Mouse (Mus musculus): ENCODE measurements around the gene Taf4.
A peak's percentile ranks its signal among the peaks of the same experiment; 100 is the strongest.

The Taf4 gene

GRCm38 (mm10) chr2:179982715-179983114 is 6.3 kb upstream of the Taf4 start:
- no peak for DNase-seq (ENCODE audit: inconsistent ontology term)

- no peak for DNase-seq (ENCODE audit: inconsistent ontology term)
These were observed 4.2 kb upstream of the Taf4 start for GRCm38 (mm10) chr2:179980616-179981015.

GRCm38 (mm10) chr2:179979836-179980235 is 3.4 kb upstream of the Taf4 start:
- DNase-seq (ENCODE audit: inconsistent ontology term) = peak; percentile 92

GRCm38 (mm10) chr2:179978250-179978649 is 1.8 kb upstream of the Taf4 start:
- no peak for DNase-seq (ENCODE audit: inconsistent ontology term)

- no peak for DNase-seq (ENCODE audit: inconsistent ontology term)
These were observed 1.0 kb upstream of the Taf4 start for GRCm38 (mm10) chr2:179977344-179978025.

GRCm38 (mm10) chr2:179976295-179976627 is 185 bp downstream of the Taf4 start:
- DNase-seq (ENCODE audit: inconsistent ontology term) = no peak

GRCm38 (mm10) chr2:179975851-179976250 is 595 bp downstream of the Taf4 start:
- no peak for DNase-seq (ENCODE audit: inconsistent ontology term)

GRCm38 (mm10) chr2:179974651-179975471 is 1.6 kb downstream of the Taf4 start:
- DNase-seq (ENCODE audit: inconsistent ontology term) = peak; percentile 29

GRCm38 (mm10) chr2:179973871-179974628 is 2.4 kb downstream of the Taf4 start:
- DNase-seq (ENCODE audit: inconsistent ontology term) = no peak

- DNase-seq (ENCODE audit: inconsistent ontology term) = no peak
These were observed 4.0 kb downstream of the Taf4 start for GRCm38 (mm10) chr2:179972406-179972805.

GRCm38 (mm10) chr2:179971891-179972290 is 4.6 kb downstream of the Taf4 start:
- DNase-seq (ENCODE audit: inconsistent ontology term) = no peak

GRCm38 (mm10) chr2:179969137-179969536 is 7.3 kb downstream of the Taf4 start:
- DNase-seq (ENCODE audit: inconsistent ontology term) = no peak

- no peak for DNase-seq (ENCODE audit: inconsistent ontology term)
These were observed 8.8 kb downstream of the Taf4 start for GRCm38 (mm10) chr2:179967633-179968032.

- no peak for DNase-seq (ENCODE audit: inconsistent ontology term)
These were observed 15.0 kb downstream of the Taf4 start for GRCm38 (mm10) chr2:179961420-179961819.

- DNase-seq (ENCODE audit: inconsistent ontology term) = no peak
These were observed 16.1 kb downstream of the Taf4 start for GRCm38 (mm10) chr2:179960327-179960726.

GRCm38 (mm10) chr2:179959391-179959790 is 17.1 kb downstream of the Taf4 start:
- no peak for DNase-seq (ENCODE audit: inconsistent ontology term)

GRCm38 (mm10) chr2:179951542-179952524 is 24.6 kb downstream of the Taf4 start:
- no peak for DNase-seq (ENCODE audit: inconsistent ontology term)

GRCm38 (mm10) chr2:179948820-179949219 is 27.6 kb downstream of the Taf4 start:
- DNase-seq (ENCODE audit: inconsistent ontology term) = no peak

GRCm38 (mm10) chr2:179947607-179948006 is 28.8 kb downstream of the Taf4 start:
- DNase-seq (ENCODE audit: inconsistent ontology term) = peak; percentile 26

- DNase-seq (ENCODE audit: inconsistent ontology term) = no peak
These were observed 29.9 kb downstream of the Taf4 start for GRCm38 (mm10) chr2:179946496-179946895.

GRCm38 (mm10) chr2:179945051-179945450 is 31.4 kb downstream of the Taf4 start:
- DNase-seq (ENCODE audit: inconsistent ontology term) = no peak
